Mouse (Mus musculus): ENCODE data around the gene Mpped1.

The Mpped1 gene

GRCm38 (mm10) chr15:83892871-83893270, 113.6 kb downstream of the Mpped1 start:
- DNase-seq = no peak

GRCm38 (mm10) chr15:83894261-83894660, 115.0 kb downstream of the Mpped1 start:
- no peak for DNase-seq

GRCm38 (mm10) chr15:83896011-83896410, 116.7 kb downstream of the Mpped1 start:
- no peak for DNase-seq

- no peak for DNase-seq
Observed at GRCm38 (mm10) chr15:83897286-83897685, 118.0 kb downstream of the Mpped1 start.

GRCm38 (mm10) chr15:83906472-83906871, 127.2 kb downstream of the Mpped1 start:
- DNase-seq = no peak

All from lung, postnatal 36 days (tissue).